Mouse (Mus musculus) myocyte (in vitro differentiated cells): Measurements from ENCODE around the gene Ddx20. TPM values are rescaled to one million over a fixed set of nuclear protein-coding genes. Genes with fewer than 3 reads are reported as not detected.

ENCODE experiments used
- H3K27me3 ChIP-seq: one replicate; pipeline ENCODE4 v1.6.1; 2011; ENCODE audit not compliant: control insufficient read depth, insufficient read depth, insufficient read length
- H3K36me3 ChIP-seq: one replicate; pipeline ENCODE4 v1.6.1; 2011; ENCODE audit not compliant: control insufficient read depth, insufficient read depth
- H3K4me2 ChIP-seq: one replicate; pipeline ENCODE4 v1.6.1; 2011; ENCODE audit warnings: low read depth, control low read depth
- H3K4me3 ChIP-seq: one replicate; pipeline ENCODE4 v1.5.1; 2011; ENCODE audit warnings: mild to moderate bottlenecking, control low read depth, moderate library complexity
- H3K79me2 ChIP-seq: one replicate; pipeline ENCODE4 v1.6.1; 2011; ENCODE audit not compliant: control insufficient read depth, insufficient read depth
- H3ac ChIP-seq: one replicate; pipeline ENCODE4 v1.6.1; 2011; ENCODE audit not compliant: control insufficient read depth, insufficient read length
- CEBPB ChIP-seq: IDR thresholded peaks from 2 replicates; pipeline ENCODE4 v1.6.1; 2011; ENCODE audit warnings: mild to moderate bottlenecking, moderate library complexity; ENCODE audit not compliant: poor library complexity, insufficient read depth, severe bottlenecking
- E2F4 ChIP-seq: IDR thresholded peaks from one replicate; pipeline ENCODE4 v1.6.1; 2011; ENCODE audit warnings: mild to moderate bottlenecking, control low read depth, moderate library complexity; ENCODE audit not compliant: insufficient read depth
- MAX ChIP-seq: IDR thresholded peaks from one replicate; pipeline ENCODE4 v1.6.1; 2011; ENCODE audit warnings: low read depth, mild to moderate bottlenecking, control low read depth
- MYOD1 ChIP-seq, 3 experiments: IDR thresholded peaks; one replicate each; pipeline ENCODE4 v1.6.1; 2011; ENCODE audit warnings: control low read depth in 2 of 3, low read depth in 2 of 3, mild to moderate bottlenecking in 2 of 3, moderate library complexity in 1 of 3; ENCODE audit not compliant: insufficient read length in 2 of 3, control insufficient read depth in 1 of 3
- MYOG ChIP-seq, 3 experiments: IDR thresholded peaks; one replicate each; pipeline ENCODE4 v1.6.1; 2011; ENCODE audit warnings: control low read depth in 2 of 3, low read depth in 2 of 3, mild to moderate bottlenecking in 2 of 3; ENCODE audit not compliant: insufficient read length in 2 of 3, control insufficient read depth in 1 of 3, insufficient read depth in 1 of 3
- POLR2A ChIP-seq: IDR thresholded peaks from one replicate; pipeline ENCODE4 v1.6.1; 2011; ENCODE audit warnings: low read depth, mild to moderate bottlenecking, control low read depth, moderate library complexity; ENCODE audit not compliant: insufficient read length
- POLR2AphosphoS2 ChIP-seq: IDR thresholded peaks from one replicate; pipeline ENCODE4 v1.6.1; 2011; ENCODE audit warnings: low read depth, control low read depth; ENCODE audit not compliant: insufficient read length
- REST ChIP-seq: IDR thresholded peaks from one replicate; pipeline ENCODE4 v1.6.1; 2011; ENCODE audit warnings: mild to moderate bottlenecking, control low read depth, moderate library complexity; ENCODE audit not compliant: insufficient read depth, insufficient read length
- SRF ChIP-seq: IDR thresholded peaks from one replicate; pipeline ENCODE4 v1.6.1; 2011; ENCODE audit warnings: low read depth; ENCODE audit not compliant: control insufficient read depth, insufficient read length
- TCF12 ChIP-seq: IDR thresholded peaks from one replicate; pipeline ENCODE4 v1.6.1; 2011; ENCODE audit warnings: mild to moderate bottlenecking, control low read depth; ENCODE audit not compliant: poor library complexity, insufficient read depth, severe bottlenecking
- TCF3 ChIP-seq: IDR thresholded peaks from one replicate; pipeline ENCODE4 v1.6.1; 2011; ENCODE audit warnings: low read depth, control low read depth; ENCODE audit not compliant: insufficient read length
- USF1 ChIP-seq: IDR thresholded peaks from one replicate; pipeline ENCODE4 v1.6.1; 2011; ENCODE audit warnings: low read depth, mild to moderate bottlenecking, control low read depth, moderate library complexity
- polyA plus RNA-seq: library from polyadenylated mRNA; unstranded; fragments of >200 nt; fragmentation: generic; extraction: Trizol; gene quantifications from one replicate; pipeline ENCODE4 v1.2.1, GENCODE M21; 2012; ENCODE audit warnings: missing spikeins

The Ddx20 gene
- polyA plus RNA-seq, 1 experiment = 7.5 TPM

DNA sequence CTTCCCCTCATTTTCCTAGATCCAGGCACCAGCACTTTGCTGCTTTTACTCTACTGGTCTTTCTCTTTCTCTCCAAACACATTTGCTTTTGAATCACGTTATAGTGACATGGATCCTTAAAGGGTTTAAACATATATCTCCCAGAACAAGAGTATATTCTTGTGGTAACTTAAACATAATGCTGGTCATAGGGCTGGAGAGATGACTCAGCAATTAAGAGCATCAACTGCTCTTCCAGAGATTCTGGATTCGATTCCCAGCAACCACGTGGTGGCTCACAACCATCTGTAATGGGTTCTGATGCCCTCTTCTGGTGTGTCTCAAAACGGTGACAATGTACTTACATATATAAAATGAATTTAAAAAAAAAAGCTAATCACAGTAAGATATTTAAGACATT is 45.0 kb upstream of the Ddx20 start:
- Histone ChIP-seq H3K4me2 (no peak overlapping the region), H3ac (no peak overlapping the region), H3K36me3 (peaks cover 24% of the 10 kb centered on the region), H3K79me2 (no peaks in the 10 kb centered on the region), H3K27me3 (no peaks in the 10 kb centered on the region), H3K4me3 (no peak overlapping the region)
- no peak for TF ChIP-seq MAX
- TF ChIP-seq POLR2A = no peak
- TF ChIP-seq MYOG (IDR thresholded peaks at IDR 0.05; ENCODE audit: control insufficient read depth in 1 of 3, insufficient read depth in 1 of 3, insufficient read length in 2 of 3, low read depth in 2 of 3) = no peak

DNA sequence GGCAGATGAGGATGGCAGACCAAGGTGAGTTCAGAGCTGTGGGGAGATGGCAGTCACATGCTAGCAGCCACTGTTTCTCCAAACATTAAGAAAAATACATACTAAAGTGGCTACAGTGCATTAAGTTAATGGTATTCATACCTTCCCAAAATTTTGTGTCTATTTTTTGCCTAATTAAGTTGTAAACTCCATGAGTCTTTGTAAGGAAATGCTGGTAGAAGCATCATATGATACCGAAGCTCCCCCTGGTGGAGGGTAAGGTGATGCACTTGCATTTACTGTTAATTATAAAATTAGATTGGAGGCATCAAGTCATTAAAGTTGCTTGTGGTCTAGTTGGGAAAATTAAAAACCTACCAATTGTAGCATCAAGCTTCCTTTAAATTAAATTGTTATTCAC is 38.7 kb upstream of the Ddx20 start:
- TF ChIP-seq TCF3 (no peak), POLR2AphosphoS2 (no peak)
- Histone ChIP-seq H3K79me2 (no peaks in the 10 kb centered on the region), H3K27me3 (no peaks in the 10 kb centered on the region), H3K4me2 (no peak overlapping the region), H3ac (no peak overlapping the region), H3K4me3 (no peak overlapping the region), H3K36me3 (peaks cover 2% of the 10 kb centered on the region)

DNA sequence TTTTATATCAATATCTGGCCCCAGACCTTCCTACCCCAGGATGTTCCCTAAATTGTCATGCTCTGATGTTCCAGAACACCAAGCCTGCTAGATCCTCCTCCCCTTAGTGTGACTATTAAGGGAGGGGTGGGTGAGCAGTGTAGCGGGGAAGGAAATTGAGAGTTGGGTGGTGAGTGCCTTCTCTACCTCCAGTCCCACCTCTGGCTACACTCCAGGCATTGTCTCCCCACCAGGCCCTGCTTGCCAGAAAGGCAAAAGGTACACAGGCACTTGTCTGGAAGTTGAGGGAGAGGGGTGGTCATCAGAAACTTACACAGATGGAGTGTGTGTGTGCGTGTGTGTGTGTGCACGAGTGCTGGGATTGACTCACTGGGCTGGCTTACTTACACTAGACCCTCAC is 35.1 kb upstream of the Ddx20 start:
- H3K79me2 ChIP-seq = no peaks in the 10 kb centered on the region
- no peak overlapping the region for H3K4me3 ChIP-seq
- H3K36me3 ChIP-seq = no peaks in the 10 kb centered on the region
- H3K27me3 ChIP-seq = no peaks in the 10 kb centered on the region
- H3K4me2 ChIP-seq = no peak overlapping the region
- TF ChIP-seq MAX (no peak), POLR2AphosphoS2 (peak; percentile 74), REST (no peak), MYOG (IDR thresholded peaks at IDR 0.05; ENCODE audit: control insufficient read depth in 1 of 3, insufficient read depth in 1 of 3, insufficient read length in 2 of 3, low read depth in 2 of 3) (no peak), USF1 (no peak)
- H3ac ChIP-seq = no peak overlapping the region

DNA sequence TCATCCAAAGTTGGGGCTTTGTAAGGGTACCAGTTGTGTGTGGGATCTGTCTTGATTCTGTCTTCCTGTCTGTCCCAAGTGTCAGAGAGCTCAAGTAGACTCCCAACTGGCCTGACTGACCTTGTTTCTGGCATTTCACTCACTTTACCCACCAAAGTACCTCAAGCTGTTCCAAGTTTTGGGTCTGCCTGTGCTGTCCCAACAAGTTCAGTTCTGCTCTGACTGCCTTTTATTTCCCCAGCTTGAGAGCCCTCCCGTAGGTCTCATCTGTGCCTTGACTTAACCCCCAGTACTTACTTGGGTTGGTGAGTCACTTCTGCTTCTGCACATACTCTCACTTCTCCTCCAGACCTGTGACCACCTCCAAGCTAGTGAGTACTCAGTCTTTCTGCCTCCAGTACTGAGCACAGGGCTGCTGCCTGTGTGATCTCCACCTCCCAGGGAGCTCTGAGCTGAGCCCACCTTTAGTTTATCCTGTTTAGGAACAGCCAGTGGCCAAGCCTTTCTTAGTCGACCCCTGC is 34.4 kb upstream of the Ddx20 start:
- Histone ChIP-seq H3K79me2 (no peaks in the 10 kb centered on the region), H3K4me2 (no peak overlapping the region), H3ac (no peak overlapping the region), H3K4me3 (no peak overlapping the region), H3K27me3 (no peaks in the 10 kb centered on the region), H3K36me3 (no peaks in the 10 kb centered on the region)
- TF ChIP-seq MYOG (IDR thresholded peaks at IDR 0.05; ENCODE audit: control insufficient read depth in 1 of 3, insufficient read depth in 1 of 3, insufficient read length in 2 of 3, low read depth in 2 of 3) (no peak), E2F4 (no peak), TCF3 (no peak), POLR2AphosphoS2 (no peak), REST (no peak), POLR2A (no peak), SRF (no peak), TCF12 (no peak), CEBPB (no peak), MYOD1 (IDR thresholded peaks at IDR 0.05; ENCODE audit: control insufficient read depth in 1 of 3, insufficient read length in 2 of 3, low read depth in 2 of 3) (no peak), MAX (no peak)

DNA sequence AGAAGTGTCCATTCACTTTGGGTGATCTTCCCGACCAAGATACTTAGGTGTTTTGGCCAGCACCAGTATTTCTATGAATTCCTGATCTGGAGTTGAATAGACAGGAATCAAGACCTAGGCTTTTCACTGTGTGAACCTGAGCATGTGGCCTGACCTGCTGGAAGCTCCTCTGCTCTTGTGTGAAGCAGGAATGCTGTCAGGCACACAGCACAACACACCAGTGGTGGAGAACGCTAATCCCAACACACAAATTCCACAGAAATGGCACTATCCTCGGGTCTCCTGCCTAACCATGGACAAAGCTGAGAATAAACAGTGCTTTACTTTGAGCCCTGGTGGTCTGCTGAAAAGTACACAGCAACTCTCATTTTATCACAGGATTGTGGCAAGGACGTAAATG is 33.1 kb upstream of the Ddx20 start:
- H3K4me2 ChIP-seq = no peak overlapping the region
- no peak overlapping the region for H3ac ChIP-seq
- TF ChIP-seq SRF (no peak), MYOD1 (IDR thresholded peaks at IDR 0.05; ENCODE audit: control insufficient read depth in 1 of 3, insufficient read length in 2 of 3, low read depth in 2 of 3) (no peak), POLR2A (peak; percentile 21), MAX (no peak), POLR2AphosphoS2 (peak; percentile 71), MYOG (IDR thresholded peaks at IDR 0.05; ENCODE audit: control insufficient read depth in 1 of 3, insufficient read depth in 1 of 3, insufficient read length in 2 of 3, low read depth in 2 of 3) (no peak), REST (no peak), USF1 (no peak)
- no peaks in the 10 kb centered on the region for H3K27me3 ChIP-seq
- no peak overlapping the region for H3K4me3 ChIP-seq
- no peaks in the 10 kb centered on the region for H3K79me2 ChIP-seq
- no peaks in the 10 kb centered on the region for H3K36me3 ChIP-seq

DNA sequence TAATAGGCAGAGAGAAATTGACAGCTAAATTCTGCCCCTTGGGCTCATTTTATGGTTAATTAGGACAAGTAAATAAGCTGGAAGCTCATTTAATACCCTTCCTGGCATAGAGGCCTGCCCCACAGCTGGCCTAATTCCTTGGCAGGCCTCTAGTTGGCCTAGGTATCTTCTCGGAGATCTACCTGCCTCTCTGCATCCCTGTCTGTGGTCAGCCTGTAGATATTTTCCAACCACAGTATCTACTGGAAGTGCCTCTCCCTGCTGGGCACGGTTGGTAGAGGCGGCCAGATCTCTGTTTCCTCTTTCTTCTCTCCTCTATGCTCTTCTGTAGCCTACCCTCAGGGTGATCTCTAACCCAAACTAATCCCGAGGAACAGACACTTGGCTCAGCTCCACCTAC is 32.6 kb upstream of the Ddx20 start:
- Histone ChIP-seq H3K4me3 (no peak overlapping the region), H3K79me2 (no peaks in the 10 kb centered on the region), H3K36me3 (no peaks in the 10 kb centered on the region), H3K4me2 (no peak overlapping the region), H3K27me3 (no peaks in the 10 kb centered on the region), H3ac (no peak overlapping the region)
- TF ChIP-seq USF1 = no peak
- TF ChIP-seq POLR2AphosphoS2 = peak; percentile 40
